ENCODE assay signal across 8 mouse cellular contexts in genomic region chr17:88629931-88630553, GRCm38 (mm10). TPM values are rescaled to one million over a fixed set of nuclear protein-coding genes. Genes with fewer than 3 reads are reported as not detected.
DNase-seq lines count a peak whose midpoint lies in the region; ATAC-seq lines count a peak whose summit lies in the region.

No protein-coding gene starts in this region.

- peak overlapping the region; percentile 44 for H3K4me2 ChIP-seq in embryonic facial prominence, embryonic 14.5 days (ENCODE audit: low read depth, low read length)
- H3K4me2 ChIP-seq in heart, embryonic 16.5 days (ENCODE audit: low read depth, low read length): peak overlapping the region; percentile 59
- H3K4me2 ChIP-seq in midbrain, embryonic 11.5 days: peak overlapping the region; percentile 13; the same call in 1 of the 2 replicates

- H3K27me3 ChIP-seq in embryonic facial prominence, embryonic 14.5 days (replicated peaks; ENCODE audit: control insufficient read depth, insufficient read depth, low read length): no peaks in the 10 kb centered on the region
- no peaks in the 10 kb centered on the region for H3K27me3 ChIP-seq in heart, embryonic 16.5 days (ENCODE audit: control insufficient read depth, insufficient read depth, low read length)
- no peaks in the 10 kb centered on the region for H3K27me3 ChIP-seq in midbrain, embryonic 11.5 days (ENCODE audit: control insufficient read depth, insufficient read depth, low read length)

- peak; percentile 62 for ATAC-seq in embryonic facial prominence, embryonic 14.5 days (ENCODE audit: low read depth)
- ATAC-seq in heart, embryonic 16.5 days (replicated peaks; ENCODE audit: extremely low read depth, insufficient read depth, low FRiP score): no peak
- ATAC-seq in midbrain, embryonic 11.5 days (ENCODE audit: low FRiP score): peak; percentile 60

- no peak overlapping the region for H3K4me3 ChIP-seq in embryonic facial prominence, embryonic 14.5 days (ENCODE audit: low read depth, low read length)
- no peak overlapping the region for H3K4me3 ChIP-seq in heart, embryonic 16.5 days (ENCODE audit: low read length)
- H3K4me3 ChIP-seq in midbrain, embryonic 11.5 days (ENCODE audit: low read depth, low read length): no peak overlapping the region

- H3K27ac ChIP-seq in embryonic facial prominence, embryonic 14.5 days (replicated peaks; ENCODE audit: low read depth, low read length): peak overlapping the region; percentile 96
- H3K27ac ChIP-seq in heart, embryonic 16.5 days (ENCODE audit: low read length): peak overlapping the region; percentile 70
- H3K27ac ChIP-seq in midbrain, embryonic 11.5 days (ENCODE audit: low read depth, low read length): peak overlapping the region; percentile 59

- no peaks in the 10 kb centered on the region for H3K9me3 ChIP-seq in embryonic facial prominence, embryonic 14.5 days (ENCODE audit: control insufficient read depth, low read length)
- H3K9me3 ChIP-seq in heart, embryonic 16.5 days (replicated peaks; ENCODE audit: control insufficient read depth, low read length): no peaks in the 10 kb centered on the region
- no peaks in the 10 kb centered on the region for H3K9me3 ChIP-seq in midbrain, embryonic 11.5 days (ENCODE audit: control insufficient read depth, low read length)

- 21% methylated on average over 11 of the region's 11 CpGs for WGBS in embryonic facial prominence, embryonic 14.5 days
- WGBS in heart, embryonic 16.5 days: 24% methylated on average over 11 of the region's 11 CpGs
- 7% methylated on average over 11 of the region's 11 CpGs for WGBS in midbrain, embryonic 11.5 days

- H3K36me3 ChIP-seq in embryonic facial prominence, embryonic 14.5 days (ENCODE audit: control insufficient read depth, insufficient read depth, low read length): peaks cover 1% of the 10 kb centered on the region
- H3K36me3 ChIP-seq in heart, embryonic 16.5 days (ENCODE audit: control insufficient read depth, insufficient read depth): no peaks in the 10 kb centered on the region
- no peaks in the 10 kb centered on the region for H3K36me3 ChIP-seq in midbrain, embryonic 11.5 days (ENCODE audit: control insufficient read depth, insufficient read depth, low read length)

- peak; percentile 62 for DNase-seq in R1 (ENCODE audit: low read depth, low spot score)
- DNase-seq in embryonic facial prominence, embryonic 14.5 days (ENCODE audit: low spot score): peak; percentile 90
- DNase-seq in kidney, postnatal 10 days: peak; percentile 62
- DNase-seq in midbrain, embryonic 11.5 days (ENCODE audit: low spot score, missing footprints): peak; percentile 92
- peak; percentile 41 for DNase-seq in urinary bladder, postnatal 25 days (ENCODE audit: low spot score)
- DNase-seq in layer of hippocampus, postnatal 25 days (ENCODE audit: extremely low spot score in 1 of 2, low spot score in 1 of 2): no peak
- no peak for DNase-seq in thymus, postnatal 14 days

- peak overlapping the region; percentile 50 for H3K9ac ChIP-seq in embryonic facial prominence, embryonic 14.5 days (ENCODE audit: low read depth, low read length)
- H3K9ac ChIP-seq in heart, embryonic 16.5 days (ENCODE audit: low read length): peak overlapping the region; percentile 10; the same call in 1 of the 2 replicates
- H3K9ac ChIP-seq in midbrain, embryonic 11.5 days (ENCODE audit: low read length): peak overlapping the region; percentile 36; the same call in 1 of the 2 replicates

- H3K4me1 ChIP-seq in embryonic facial prominence, embryonic 14.5 days (ENCODE audit: control insufficient read depth, insufficient read depth, low read length): peaks cover 66% of the 10 kb centered on the region
- peaks cover 58% of the 10 kb centered on the region for H3K4me1 ChIP-seq in heart, embryonic 16.5 days (ENCODE audit: control insufficient read depth, insufficient read depth, low read length)
- peaks cover 13% of the 10 kb centered on the region for H3K4me1 ChIP-seq in midbrain, embryonic 11.5 days (ENCODE audit: control insufficient read depth, insufficient read depth, low read length)

RNA-seq across cellular contexts. Expression of gene Ston1, which starts 32.6 kb away (rescaled TPM):
- polyA plus RNA-seq in embryonic facial prominence, embryonic 14.5 days (2014; fragmentation: Nextera tagmentation; extraction: Ambion mirVana): 9.1 and 10.8 TPM in 2 replicates
- 4.7 and 5.0 TPM in 2 replicates for polyA plus RNA-seq in heart, embryonic 16.5 days (2015; fragmentation: Nextera tagmentation; extraction: Ambion mirVana)
- 2.7 and 2.9 TPM in 2 replicates for polyA plus RNA-seq in midbrain, embryonic 11.5 days (2014; fragmentation: Nextera tagmentation; extraction: Ambion mirVana)
- total RNA-seq in layer of hippocampus, postnatal 25 days (2021): 10 to 100 TPM; 13.3 to 13.8 TPM

RNA-seq across cellular contexts. Expression of gene Gtf2a1l, which starts 38.4 kb away (rescaled TPM):
- 0.47 TPM in 1 of 2 replicates, not detected in the other for polyA plus RNA-seq in embryonic facial prominence, embryonic 14.5 days (2014; fragmentation: Nextera tagmentation; extraction: Ambion mirVana)
- polyA plus RNA-seq in heart, embryonic 16.5 days (2015; fragmentation: Nextera tagmentation; extraction: Ambion mirVana): 0.20 and 0.25 TPM in 2 replicates
- polyA plus RNA-seq in midbrain, embryonic 11.5 days (2014; fragmentation: Nextera tagmentation; extraction: Ambion mirVana): 0.33 TPM in 1 of 2 replicates, not detected in the other
- total RNA-seq in layer of hippocampus, postnatal 25 days (2021): under 1 TPM; 0.22 to 0.49 TPM

Comparison
In these comparisons a context has a peak if more than half of its experiments do, and no peak if none do; other contexts are left out.
1. DNase-seq: peak in R1 (single experiment), embryonic facial prominence, embryonic 14.5 days (single experiment), kidney, postnatal 10 days (single experiment), midbrain, embryonic 11.5 days (single experiment) and urinary bladder, postnatal 25 days (single experiment); none in layer of hippocampus, postnatal 25 days (0 of 2) and thymus, postnatal 14 days (single experiment).
2. Peak in every context shown above with its lines, with median percentiles within 50 percentile points of each other: H3K27ac ChIP-seq, H3K4me2 ChIP-seq and H3K9ac ChIP-seq.